Comparison of ENCODE assay signal across 13 mouse cellular contexts in the genomic region with DNA sequence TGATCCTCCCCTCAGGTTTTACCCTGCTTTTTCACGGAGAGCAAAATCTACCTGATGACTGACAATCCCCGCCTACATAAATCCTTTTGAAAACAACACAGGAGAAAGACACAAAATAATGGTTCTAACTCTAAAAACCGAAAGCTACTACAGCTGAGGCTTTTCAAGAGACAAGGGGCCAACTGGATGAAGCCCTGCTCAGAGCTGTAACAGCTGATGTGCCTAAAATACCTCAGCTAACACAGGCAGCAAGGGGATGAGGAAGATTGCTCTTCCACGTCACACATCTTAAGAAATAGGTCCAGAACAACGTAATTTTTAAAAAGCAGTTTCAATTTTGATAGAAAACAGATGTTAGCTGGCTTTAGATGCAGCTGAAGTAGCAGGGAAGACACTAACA.
DNase-seq lines count a peak whose midpoint lies in the region; ATAC-seq lines count a peak whose summit lies in the region.
"Had no signal": no experiment of that assay in that cellular context is flagged by ENCODE, and none has a peak within 500 bp of the region (broad histone marks: within the 10 kb centered on the region; RNA-seq: fewer than 3 reads in every experiment).

No protein-coding gene starts in this region.

- peaks cover 15% of the 10 kb centered on the region for H3K4me1 ChIP-seq in kidney, embryonic 16.5 days (ENCODE audit: insufficient read depth, low read length)
- H3K4me1 ChIP-seq in forebrain, embryonic 10.5 days = peaks cover 13% of the 10 kb centered on the region

- no peak for DNase-seq in kidney, adult 8-10 months
- DNase-seq in 3T3-L1 (ENCODE audit: low read depth, low spot score) = peak; percentile 34
- peak; percentile 65 for DNase-seq in induced T-regulatory cell, adult 2 months (ENCODE audit: low read depth)
- no peak for DNase-seq in forebrain, embryonic 10.5 days (ENCODE audit: extremely low spot score, low spot score)
- no peak for DNase-seq in layer of hippocampus, adult 8-10 months (ENCODE audit: low spot score in 2 of 2)
- DNase-seq: adrenal gland, adult 8-10 months; cerebellum, adult 9-10 months; kidney, postnatal 25 days; midbrain, embryonic 14.5 days had no signal

- no peak overlapping the region for H3K4me3 ChIP-seq in kidney, embryonic 16.5 days (ENCODE audit: low read length)
- H3K4me3 ChIP-seq in forebrain, embryonic 10.5 days = no peak overlapping the region
- H3K4me3 ChIP-seq: stomach, embryonic 15.5 days had no signal

- H3K27me3 ChIP-seq in kidney, embryonic 16.5 days (ENCODE audit: insufficient read depth, low read length) = no peaks in the 10 kb centered on the region
- no peaks in the 10 kb centered on the region for H3K27me3 ChIP-seq in forebrain, embryonic 10.5 days (ENCODE audit: poor library complexity, severe bottlenecking)
- H3K27me3 ChIP-seq: stomach, embryonic 15.5 days had no signal

- no peak overlapping the region for H3K4me2 ChIP-seq in kidney, embryonic 16.5 days (replicated peaks; ENCODE audit: low read depth, low read length)
- H3K4me2 ChIP-seq: stomach, embryonic 15.5 days had no signal

- ATAC-seq in kidney, embryonic 16.5 days (ENCODE audit: low FRiP score, low TSS enrichment) = no peak
- peak; percentile 22 for ATAC-seq in activated CD4-positive, CD25-positive, alpha-beta regulatory T cell, adult 4 months
- ATAC-seq in megakaryocyte-erythroid progenitor cell, adult 5-6 weeks (replicated peaks; ENCODE audit: low FRiP score, low TSS enrichment, poor library complexity, severe bottlenecking) = no peak

- H3K9ac ChIP-seq in kidney, embryonic 16.5 days (replicated peaks; ENCODE audit: low read length) = no peak overlapping the region
- H3K9ac ChIP-seq: stomach, embryonic 15.5 days had no signal

- WGBS in kidney, embryonic 16.5 days = 46% methylated on average over 5 of the region's 5 CpGs
- 69% methylated on average over 5 of the region's 5 CpGs for WGBS in forebrain, embryonic 10.5 days

- no peaks in the 10 kb centered on the region for H3K9me3 ChIP-seq in kidney, embryonic 16.5 days (ENCODE audit: low read length)
- no peaks in the 10 kb centered on the region for H3K9me3 ChIP-seq in forebrain, embryonic 10.5 days
- H3K9me3 ChIP-seq: stomach, embryonic 15.5 days had no signal

- H3K36me3 ChIP-seq in kidney, embryonic 16.5 days (ENCODE audit: insufficient read depth, low read length) = no peaks in the 10 kb centered on the region
- 0 out of 2 replicates have a peak, but pooled peaks cover 3% of the 10 kb centered on the region for H3K36me3 ChIP-seq in forebrain, embryonic 10.5 days (replicated peaks)
- H3K36me3 ChIP-seq: stomach, embryonic 15.5 days had no signal

- peak overlapping the region; percentile 29; the same call in 1 of the 2 replicates for H3K27ac ChIP-seq in kidney, embryonic 16.5 days (ENCODE audit: low read length)
- H3K27ac ChIP-seq in forebrain, embryonic 10.5 days = no peak overlapping the region

Comparison
In these comparisons a context has a peak if more than half of its experiments do, and no peak if none do; other contexts are left out.
1. DNase-seq: peak in 3T3-L1 (single experiment) and induced T-regulatory cell, adult 2 months (single experiment); none in kidney, adult 8-10 months (0 of 2), forebrain, embryonic 10.5 days (single experiment) and layer of hippocampus, adult 8-10 months (0 of 2).